Mouse (Mus musculus) liver, adult 2 months (tissue): ENCODE results near the gene Gramd1b.

Experiments used
- CTCF ChIP-seq: fragments of 200-500 bp; IDR thresholded peaks from 2 replicates; pipeline ENCODE4 v1.5.1; 2011; ENCODE audit warnings: low read depth, low read length, control low read depth
- POLR2A ChIP-seq: fragments of 200-500 bp; IDR thresholded peaks from 2 replicates; pipeline ENCODE4 v1.6.1; 2011; ENCODE audit warnings: low read length, control low read depth; ENCODE audit not compliant: insufficient read depth; ENCODE audit errors: extremely low read depth

DNA sequence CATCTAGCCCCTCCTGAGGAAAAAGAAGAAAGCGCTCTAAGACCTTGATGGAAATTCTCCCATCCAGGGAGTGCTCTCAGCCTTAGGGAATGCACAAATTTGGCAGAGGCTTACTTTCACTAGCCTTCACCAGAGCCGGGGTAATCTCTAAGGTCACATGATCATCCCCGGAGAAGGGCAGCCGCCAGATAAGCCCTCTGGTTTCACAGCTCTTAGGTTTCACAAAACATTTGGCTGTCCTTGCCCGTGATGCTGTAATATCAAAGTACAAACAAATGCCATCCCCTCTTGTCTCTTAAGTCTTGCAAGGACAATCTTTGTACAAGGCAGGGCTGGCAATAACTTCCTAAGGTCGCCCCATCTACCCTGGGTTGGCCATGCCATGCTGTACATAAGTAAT is 70.4 kb downstream of the Gramd1b start:
- TF ChIP-seq POLR2A (no peak), CTCF (no peak)
